Mouse (Mus musculus) mouse trophoblast stem cell (cell line): ENCODE data around the gene Il17rc.

Experiments used
- in situ Hi-C, 2 experiments: fragments of 300-500 bp; cut with MseI, MboI; formaldehyde crosslinking; loops; 2 replicates in 1 of 2; 3 replicates in 1 of 2; pipeline ENCODE4 v1.15.1; 2025

The Il17rc gene

GRCm38 (mm10) chr6:113471297-113471936 lies at the start of gene Il17rc:
Gene Il17rc, plus strand, starts transcription at chr6:113471427.
- in situ Hi-C loops: no loop called here

- in situ Hi-C loops: no loop called here
These were observed 48.2 kb upstream of the Il17rc start for GRCm38 (mm10) chr6:113423000-113423399.

GRCm38 (mm10) chr6:113424187-113424586 lies 47.0 kb upstream of the Il17rc start:
- in situ Hi-C loops: no loop called here

- in situ Hi-C loops: no loop called here
These were observed 44.5 kb upstream of the Il17rc start for GRCm38 (mm10) chr6:113426696-113427095.

- in situ Hi-C loops: no loop called here
These were observed 43.8 kb upstream of the Il17rc start for GRCm38 (mm10) chr6:113427397-113427796.

GRCm38 (mm10) chr6:113428006-113428405 lies 43.2 kb upstream of the Il17rc start:
- in situ Hi-C loops: no loop called here

- in situ Hi-C loops: no loop called here
These were observed 41.3 kb upstream of the Il17rc start for GRCm38 (mm10) chr6:113429965-113430364.

- in situ Hi-C loops: no loop called here
These were observed 40.4 kb upstream of the Il17rc start for GRCm38 (mm10) chr6:113430846-113431245.

- in situ Hi-C loops: no loop called here
These were observed 39.4 kb upstream of the Il17rc start for GRCm38 (mm10) chr6:113431801-113432200.

- in situ Hi-C loops: no loop called here
These were observed 37.6 kb upstream of the Il17rc start for GRCm38 (mm10) chr6:113433661-113434060.

GRCm38 (mm10) chr6:113434691-113435090 lies 36.5 kb upstream of the Il17rc start:
- in situ Hi-C loops: loop anchor here in 1 of 2 experiments (5.0 kb wide), 1 partner anchor 43 kb away; no protein-coding TSS in a partner anchor

GRCm38 (mm10) chr6:113435664-113436205 lies 35.5 kb upstream of the Il17rc start, which contains the start of gene Cidec:
Gene Cidec, minus strand, starts transcription at chr6:113435760.
- in situ Hi-C loops: loop anchor here in 1 of 2 experiments (5.0 kb wide), 1 partner anchor 42 kb away; no protein-coding TSS in a partner anchor

GRCm38 (mm10) chr6:113437135-113437534 lies 34.1 kb upstream of the Il17rc start:
- in situ Hi-C loops: loop anchor here in 1 of 2 experiments (5.0 kb wide), 1 partner anchor 40 kb away; no protein-coding TSS in a partner anchor

- in situ Hi-C loops: loop anchor here in 1 of 2 experiments (5.0 kb wide), 1 partner anchor 38 kb away; no protein-coding TSS in a partner anchor
These were observed 32.4 kb upstream of the Il17rc start for GRCm38 (mm10) chr6:113438721-113439430.

- in situ Hi-C loops: no loop called here
These were observed 30.5 kb upstream of the Il17rc start for GRCm38 (mm10) chr6:113440686-113441085.

GRCm38 (mm10) chr6:113441147-113441680 lies 30.0 kb upstream of the Il17rc start:
- in situ Hi-C loops: no loop called here

- in situ Hi-C loops: no loop called here
These were observed 29.2 kb upstream of the Il17rc start for GRCm38 (mm10) chr6:113442087-113442441.

- in situ Hi-C loops: no loop called here
These were observed 28.7 kb upstream of the Il17rc start, which contains the start of gene Jagn1 for GRCm38 (mm10) chr6:113442442-113443090. Gene Jagn1, plus strand, starts transcription at chr6:113442569.

- in situ Hi-C loops: no loop called here
These were observed 28.1 kb upstream of the Il17rc start for GRCm38 (mm10) chr6:113443091-113443490.

GRCm38 (mm10) chr6:113444207-113444965 lies 26.8 kb upstream of the Il17rc start:
- in situ Hi-C loops: no loop called here

- in situ Hi-C loops: no loop called here
These were observed 23.6 kb upstream of the Il17rc start for GRCm38 (mm10) chr6:113447639-113448038.
